Mouse (Mus musculus) liver, postnatal 0 days (tissue): ENCODE results near the gene Esr1.

Experiments used
- CTCF ChIP-seq: sonication (generic); IDR thresholded peaks from 2 replicates; pipeline ENCODE4 v1.5.1; 2016; ENCODE audit warnings: antibody characterized with exemption, low read depth
- EP300 ChIP-seq: IDR thresholded peaks from 2 replicates; pipeline ENCODE4 v1.6.1; 2016; ENCODE audit warnings: antibody characterized with exemption, low read depth, mild to moderate bottlenecking

GRCm38 (mm10) chr10:4590956-4591355, 20.4 kb upstream of the Esr1 start:
- TF ChIP-seq CTCF (no peak), EP300 (no peak)
